Mouse (Mus musculus) ES-E14 (cell line): Measurements from ENCODE around the gene Macf1. TPM values are rescaled to one million over a fixed set of nuclear protein-coding genes. Genes with fewer than 3 reads are reported as not detected.

Experiments
- DNase-seq: peaks from one replicate; pipeline ENCODE4 v3.0.0-alpha.2; 2013; ENCODE audit warnings: low read depth, low spot score
- H3K27ac ChIP-seq: 2 replicates; pipeline ENCODE4 v1.5.1; 2012; ENCODE audit warnings: low read depth, mild to moderate bottlenecking, low read length, moderate library complexity, mixed read lengths; ENCODE audit not compliant: poor library complexity, insufficient read depth, severe bottlenecking
- H3K36me3 ChIP-seq: 2 replicates; pipeline ENCODE4 v1.6.1; 2012; ENCODE audit warnings: mild to moderate bottlenecking, low read length, moderate library complexity, mixed read lengths; ENCODE audit not compliant: control insufficient read depth, poor library complexity, insufficient read depth, severe bottlenecking
- H3K4me1 ChIP-seq, 2 experiments: fragments of 150-350 bp in 1 of 2; sonication (generic) in 1 of 2; 2 replicates each; pipeline ENCODE4 v1.6.1; 2012; ENCODE audit warnings: low read length in 2 of 2, mild to moderate bottlenecking in 1 of 2, mixed read lengths in 1 of 2; ENCODE audit not compliant: control insufficient read depth in 2 of 2, insufficient read depth in 2 of 2, poor library complexity in 1 of 2
- H3K4me3 ChIP-seq, 2 experiments: fragments of 150-350 bp in 1 of 2; sonication (generic) in 1 of 2; 2 replicates each; pipeline ENCODE4 v1.5.1; 2012; ENCODE audit warnings: low read length in 2 of 2, low read depth in 1 of 2, mild to moderate bottlenecking in 1 of 2, mixed read lengths in 1 of 2; ENCODE audit not compliant: insufficient read depth in 1 of 2, poor library complexity in 1 of 2, severe bottlenecking in 1 of 2
- H3K9ac ChIP-seq: 2 replicates; pipeline ENCODE4 v1.6.1; 2012; ENCODE audit warnings: low read depth, mild to moderate bottlenecking, low read length, mixed read lengths; ENCODE audit not compliant: poor library complexity, insufficient read depth, severe bottlenecking
- H3K9me3 ChIP-seq: fragments of 150-350 bp; sonication (generic); 2 replicates; pipeline ENCODE4 v1.6.1; 2012; ENCODE audit warnings: low read depth, mild to moderate bottlenecking, low read length; ENCODE audit not compliant: control insufficient read depth, insufficient read depth
- CHD2 ChIP-seq: IDR thresholded peaks from 2 replicates; pipeline ENCODE4 v1.6.1; 2014; ENCODE audit warnings: mild to moderate bottlenecking, low read depth, low read length, inconsistent platforms
- HCFC1 ChIP-seq: IDR thresholded peaks from 2 replicates; pipeline ENCODE4 v1.6.1; 2012; ENCODE audit warnings: low read length, inconsistent platforms, borderline replicate concordance; ENCODE audit not compliant: insufficient read depth
- MAFK ChIP-seq: IDR thresholded peaks from 2 replicates; pipeline ENCODE4 v1.6.1; 2014; ENCODE audit warnings: mild to moderate bottlenecking, low read depth, low read length, inconsistent platforms; ENCODE audit not compliant: insufficient read depth
- ZC3H11A ChIP-seq: IDR thresholded peaks from 2 replicates; pipeline ENCODE4 v1.6.1; 2012; ENCODE audit warnings: low read depth, mild to moderate bottlenecking, inconsistent platforms, low read length, borderline replicate concordance
- ZNF384 ChIP-seq: IDR thresholded peaks from 2 replicates; pipeline ENCODE4 v1.6.1; 2012; ENCODE audit warnings: low read depth, low read length, inconsistent platforms
- in situ Hi-C, 2 experiments: fragments of 600-800 bp; cut with MboI; formaldehyde crosslinking; loops; one replicate each; pipeline ENCODE4 v1.15.1; 2025; ENCODE audit warnings: low sequenced_read_pairs in 2 of 2, inconsistent platforms in 1 of 2; ENCODE audit not compliant: unreplicated experiment in 2 of 2
- total RNA-seq: library from RNA; depleted of rRNA; stranded (reverse); fragments of 300-350 nt; gene quantifications from 2 replicates; pipeline ENCODE4 v1.2.3, GENCODE M21; 2012; rRNA removed

Macf1 gene
- total RNA-seq, result 277 and 354 TPM in 2 replicates

- Histone ChIP-seq H3K4me3 (no peak within 1 kb of the TSS), H3K9me3 (no peaks in the 10 kb centered on the region), H3K27ac (no peak within 1 kb of the TSS), H3K4me1 (peaks cover 4 to 5% of the 10 kb centered on the region in 2 experiments; a peak in 3 of 4 replicates), H3K36me3 (no peaks in the 10 kb centered on the region), H3K9ac (no peak within 1 kb of the TSS)
- DNase-seq, result no peak
- in situ Hi-C loops, result no loop called here
- TF ChIP-seq ZC3H11A (no peak), ZNF384 (no peak), MAFK (no peak), HCFC1 (no peak), CHD2 (no peak)
These were observed at the start of gene Macf1 for GRCm38 (mm10) chr4:123684260-123684659. Gene Macf1 (minus strand): TSS chr4:123684360.

GRCm38 (mm10) chr4:123733532-123733931 is 49.4 kb upstream of the Macf1 start:
- H3K4me3 ChIP-seq, result no peak overlapping the region
- no peaks in the 10 kb centered on the region for H3K9me3 ChIP-seq
- in situ Hi-C loops, result no loop called here
- H3K4me1 ChIP-seq, result peaks cover 0 to 3% of the 10 kb centered on the region in 2 experiments; a peak in 1 of 4 replicates
- H3K27ac ChIP-seq, result no peak overlapping the region
- TF ChIP-seq HCFC1 (no peak), MAFK (no peak), ZNF384 (no peak), ZC3H11A (no peak), CHD2 (no peak)
- DNase-seq, result no peak
- peaks cover 19% of the 10 kb centered on the region for H3K36me3 ChIP-seq
- H3K9ac ChIP-seq, result no peak overlapping the region

- no peak overlapping the region for H3K27ac ChIP-seq
- H3K9ac ChIP-seq, result no peak overlapping the region
- H3K4me3 ChIP-seq, result no peak overlapping the region
- no peaks in the 10 kb centered on the region for H3K9me3 ChIP-seq
- DNase-seq, result no peak
- in situ Hi-C loops, result no loop called here
- TF ChIP-seq MAFK (no peak), ZC3H11A (no peak), HCFC1 (no peak), CHD2 (no peak), ZNF384 (no peak)
- H3K36me3 ChIP-seq, result peaks cover 14% of the 10 kb centered on the region
- peaks cover 0 to 3% of the 10 kb centered on the region in 2 experiments; a peak in 1 of 4 replicates for H3K4me1 ChIP-seq
These were observed 48.8 kb upstream of the Macf1 start for GRCm38 (mm10) chr4:123732921-123733320.

- no peak for TF ChIP-seq ZNF384
- TF ChIP-seq HCFC1, result no peak
- TF ChIP-seq MAFK, result no peak
- TF ChIP-seq ZC3H11A, result no peak
- no peak for TF ChIP-seq CHD2
- Histone ChIP-seq H3K9me3 (no peaks in the 10 kb centered on the region), H3K36me3 (peaks cover 10% of the 10 kb centered on the region), H3K4me3 (no peak overlapping the region), H3K4me1 (peaks cover 0 to 3% of the 10 kb centered on the region in 2 experiments; a peak in 1 of 4 replicates), H3K27ac (no peak overlapping the region), H3K9ac (no peak overlapping the region)
- no peak for DNase-seq
- in situ Hi-C loops, result no loop called here
These were observed 48.2 kb upstream of the Macf1 start for GRCm38 (mm10) chr4:123732163-123732910.

- Histone ChIP-seq H3K4me3 (no peak overlapping the region), H3K4me1 (peaks cover 0 to 2% of the 10 kb centered on the region in 2 experiments; a peak in 1 of 4 replicates), H3K9me3 (no peaks in the 10 kb centered on the region), H3K27ac (no peak overlapping the region), H3K36me3 (no peaks in the 10 kb centered on the region), H3K9ac (no peak overlapping the region)
- in situ Hi-C loops, result no loop called here
- TF ChIP-seq MAFK (no peak), ZC3H11A (no peak), HCFC1 (no peak), CHD2 (no peak), ZNF384 (no peak)
- DNase-seq, result no peak
These were observed 37.6 kb upstream of the Macf1 start for GRCm38 (mm10) chr4:123721761-123722160.
